Mouse (Mus musculus): ENCODE measurements at regions not wholly inside any gene's neighbourhood (a gene's known extent, or its start where the extent isn't known, plus 50 kb on each side); places are given as distances from the start of the nearest gene placed in this dataset.

DNA sequence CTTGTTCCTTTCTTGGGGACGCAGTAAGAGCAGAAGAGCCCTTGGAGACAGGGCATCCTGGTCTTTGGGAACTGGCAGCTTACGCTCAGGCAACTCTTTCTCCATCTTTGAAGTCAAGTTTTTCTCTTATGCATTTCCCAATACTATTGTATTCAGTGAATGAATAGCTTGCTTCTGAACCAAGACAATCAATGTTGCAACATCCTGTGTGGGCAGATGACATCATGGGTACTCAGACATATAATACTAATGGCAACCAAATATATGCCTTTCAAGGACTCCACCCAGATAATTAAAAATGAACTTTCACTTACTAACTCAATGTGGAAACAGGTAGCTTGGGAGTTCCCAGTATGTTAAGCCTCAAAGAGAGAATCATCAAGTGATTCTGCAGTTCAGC is 104.6 kb downstream of the Ngf start:
- no peak for DNase-seq

- no peak for DNase-seq
These were observed 107.2 kb downstream of the Ngf start for GRCm38 (mm10) chr3:102576896-102577295.

GRCm38 (mm10) chr3:102581830-102582229 is 112.1 kb downstream of the Ngf start:
- DNase-seq: no peak

- no peak for DNase-seq
These were observed 115.4 kb downstream of the Ngf start for GRCm38 (mm10) chr3:102585136-102585535.

GRCm38 (mm10) chr3:102586221-102586620 is 116.5 kb downstream of the Ngf start:
- no peak for DNase-seq

- no peak for DNase-seq
These were observed 122.3 kb downstream of the Ngf start for GRCm38 (mm10) chr3:102592041-102592440.

GRCm38 (mm10) chr3:102596944-102597551 is 127.3 kb downstream of the Ngf start:
- DNase-seq: no peak

- no peak for DNase-seq
These were observed 129.3 kb downstream of the Ngf start for GRCm38 (mm10) chr3:102599061-102599460.

DNA sequence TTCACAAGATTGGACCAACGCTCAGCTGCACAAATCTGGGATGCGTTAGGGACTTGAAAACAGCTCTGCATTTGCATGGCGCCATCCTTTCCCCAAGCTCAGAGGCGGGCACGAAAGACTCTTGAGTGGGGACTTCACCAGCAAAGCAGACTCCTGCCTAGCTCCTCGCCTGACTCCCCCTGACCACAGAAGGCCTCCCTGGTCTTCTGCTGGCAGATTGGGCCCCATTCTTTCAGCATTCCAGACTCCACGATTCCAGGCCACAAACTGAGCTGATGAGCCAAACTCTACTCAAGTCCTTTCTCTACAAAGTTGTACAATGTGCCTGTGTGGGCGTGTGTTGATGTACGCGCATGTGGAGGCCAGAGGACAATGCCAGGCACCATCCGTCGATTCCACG is 131.6 kb upstream of the Tspan2 start:
- no peak for DNase-seq

DNA sequence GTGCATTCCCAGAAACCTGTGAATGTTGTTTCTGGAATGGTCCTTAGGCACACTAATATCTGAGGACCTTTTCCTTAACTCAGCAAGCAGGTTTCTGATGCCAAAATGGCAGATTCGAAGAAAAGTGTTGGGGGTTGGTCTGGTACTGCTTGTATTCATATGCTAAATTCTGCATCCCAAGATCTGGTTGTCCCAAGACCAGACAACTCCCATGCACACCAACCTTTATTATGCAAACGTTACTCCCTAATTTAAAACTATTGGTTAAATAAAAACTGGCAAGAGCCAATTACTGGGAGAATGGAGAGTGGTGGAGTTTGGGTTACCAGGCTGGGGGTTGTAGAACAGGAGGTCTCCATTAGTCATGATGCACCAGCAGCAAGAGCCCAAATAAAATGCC is 129.0 kb upstream of the Tspan2 start:
- no peak for DNase-seq

DNA sequence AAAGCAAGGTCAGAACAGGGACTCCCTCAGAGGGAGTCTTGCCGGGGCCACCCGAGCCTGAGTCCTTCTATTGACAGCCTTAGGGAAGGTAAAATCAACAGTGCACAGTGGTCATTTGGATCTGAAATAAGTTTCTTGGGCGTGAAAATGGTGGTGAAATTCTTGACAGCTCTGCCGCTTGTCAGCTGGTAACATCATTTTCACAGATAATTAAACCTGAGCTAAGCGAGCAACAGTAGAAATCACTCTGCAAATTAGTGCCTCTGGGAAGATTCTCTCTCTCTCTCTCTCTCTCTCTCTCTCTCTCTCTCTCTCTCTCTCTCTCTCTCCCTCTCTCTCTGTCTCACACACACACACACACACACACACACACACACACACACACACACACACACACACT is 123.4 kb upstream of the Tspan2 start:
- no peak for DNase-seq

DNA sequence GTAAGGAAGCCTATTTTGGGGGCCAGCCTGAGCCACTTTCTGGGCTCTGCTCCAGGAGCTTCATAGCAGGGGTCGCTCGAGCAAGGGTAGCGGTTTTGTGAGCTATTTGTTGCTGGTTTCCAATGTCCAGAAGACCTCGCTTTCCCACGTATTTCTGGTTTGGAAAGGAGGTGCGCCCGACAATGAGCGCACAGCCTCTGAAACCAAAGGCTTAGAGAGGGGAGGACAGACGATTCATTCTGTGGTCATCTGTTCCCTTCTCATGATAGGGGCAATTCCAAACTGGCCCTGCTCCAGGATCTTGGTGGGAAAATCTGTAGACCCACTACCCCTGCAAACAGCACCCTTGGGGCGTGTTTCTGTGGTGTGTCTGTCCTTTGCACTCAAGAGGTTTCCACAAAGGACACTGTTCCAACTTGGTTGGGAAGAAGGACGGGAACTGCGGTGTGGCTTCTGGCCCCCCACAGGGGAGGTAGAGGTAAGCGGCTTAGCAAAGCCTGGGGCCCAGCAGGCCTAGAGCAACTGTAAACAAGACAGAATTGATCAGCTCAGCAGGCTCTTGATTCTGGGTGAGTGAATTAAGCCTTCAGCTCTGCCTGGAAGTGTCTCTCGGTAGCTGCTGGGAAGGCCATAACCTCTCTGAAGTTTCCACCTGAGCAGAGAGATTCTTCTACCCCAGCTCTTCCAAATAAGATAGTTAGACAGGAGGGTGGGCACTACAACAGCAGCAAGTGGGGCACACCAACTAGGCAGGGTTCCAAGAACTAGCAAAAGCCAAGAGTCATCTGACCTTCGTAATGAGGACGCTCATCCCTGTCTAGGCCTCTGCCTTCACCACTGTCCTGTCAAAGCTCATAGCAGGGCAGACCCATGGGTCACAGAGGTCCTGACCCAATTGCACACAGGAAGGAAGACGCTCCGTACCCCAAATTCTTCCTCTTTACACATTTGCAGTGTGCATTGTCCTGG is 122.6 kb upstream of the Tspan2 start:
- DNase-seq: peak; percentile 14

- no peak for DNase-seq
These were observed 114.5 kb upstream of the Tspan2 start for GRCm38 (mm10) chr3:102619666-102620377.

- no peak for DNase-seq
These were observed 98.3 kb upstream of the Tspan2 start for GRCm38 (mm10) chr3:102636076-102636475.

DNA sequence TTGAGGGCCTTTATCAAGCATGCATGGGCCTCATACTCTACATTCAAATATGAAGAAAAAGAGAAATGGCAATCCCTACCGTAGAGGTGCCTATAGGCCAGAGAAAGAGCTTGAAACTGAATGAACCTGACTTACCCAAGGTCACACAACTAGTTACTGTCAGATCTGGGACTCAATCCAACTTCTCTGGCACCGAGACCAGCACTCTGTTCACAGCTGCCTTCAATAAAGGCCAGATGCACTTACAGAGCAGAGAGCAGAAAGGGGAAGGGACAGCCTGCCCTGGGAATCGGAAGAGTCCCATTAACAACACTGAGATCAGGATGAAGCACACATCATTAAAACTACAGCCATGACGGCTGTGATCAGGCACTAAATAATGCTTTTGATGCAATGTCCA is 97.7 kb upstream of the Tspan2 start:
- DNase-seq: no peak

DNA sequence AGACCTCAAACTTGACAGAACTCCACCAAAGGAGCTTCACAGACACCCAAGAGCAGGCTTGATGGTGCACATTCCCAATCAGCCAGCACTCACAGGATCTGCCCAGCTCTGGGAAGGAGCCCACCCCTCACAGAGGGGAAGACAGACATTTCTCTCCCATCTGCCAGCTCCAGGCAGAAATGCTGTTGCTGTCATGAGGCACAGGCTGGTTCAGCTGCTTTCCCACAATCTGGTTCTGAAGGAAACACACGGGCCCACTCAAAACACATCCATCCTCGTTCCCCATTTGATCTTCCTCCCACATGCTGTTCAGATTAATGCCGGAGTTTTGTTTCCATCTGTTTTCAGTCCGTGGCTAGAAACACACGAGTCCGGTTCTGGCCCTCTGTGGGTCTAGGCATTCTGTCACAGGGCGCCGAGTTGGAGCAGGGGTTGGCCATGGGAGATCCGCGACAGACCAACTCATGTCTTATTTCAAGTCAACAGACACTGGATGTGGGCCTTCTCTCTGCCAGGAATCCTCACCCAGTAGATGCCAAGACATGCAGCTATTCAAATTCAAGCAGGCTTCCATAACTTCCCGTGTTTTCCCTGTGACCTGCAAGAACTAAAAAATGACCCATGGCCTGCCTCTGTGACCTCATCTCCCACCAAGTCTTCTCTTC is 89.9 kb upstream of the Tspan2 start:
- DNase-seq: peak; percentile 35

DNA sequence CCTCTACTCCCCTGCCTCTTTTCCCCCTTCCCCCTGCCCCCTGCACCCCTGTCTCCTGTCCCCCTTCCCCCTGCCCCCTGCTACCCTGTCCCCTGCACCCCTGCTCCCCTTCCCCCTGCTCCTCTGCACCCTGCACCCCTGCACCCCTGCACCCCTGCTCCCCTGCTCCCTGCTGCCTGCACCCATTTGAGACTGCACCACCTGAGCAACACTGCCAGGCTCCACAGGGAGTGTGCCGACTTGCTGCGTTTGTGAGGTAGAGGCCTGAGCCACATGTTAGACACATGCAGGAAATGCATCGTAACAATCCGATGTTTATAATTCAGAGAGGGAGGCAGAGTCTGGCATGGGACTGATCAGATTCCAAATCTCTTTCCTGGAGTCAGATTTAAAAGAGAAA is 85.9 kb upstream of the Tspan2 start:
- DNase-seq: no peak

DNA sequence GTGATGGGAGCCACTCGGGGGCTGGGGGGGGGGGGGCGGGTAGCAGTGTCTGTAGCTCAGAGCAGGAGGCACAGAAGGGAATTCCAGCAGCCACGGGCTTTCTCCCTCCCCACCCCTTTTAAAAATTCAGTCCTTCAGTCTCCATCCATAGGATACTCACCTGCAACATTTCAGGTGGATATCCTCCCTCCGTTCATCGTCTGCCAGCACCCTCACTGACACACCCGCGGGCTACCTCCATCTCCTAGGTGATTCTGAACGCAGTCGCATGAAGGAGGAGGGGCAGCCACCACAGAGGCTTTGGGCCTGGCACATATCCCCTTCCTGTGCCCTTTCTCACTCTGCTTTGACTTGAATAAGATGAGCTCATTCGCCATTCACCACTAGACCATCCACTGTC is 79.4 kb upstream of the Tspan2 start:
- DNase-seq: no peak

DNA sequence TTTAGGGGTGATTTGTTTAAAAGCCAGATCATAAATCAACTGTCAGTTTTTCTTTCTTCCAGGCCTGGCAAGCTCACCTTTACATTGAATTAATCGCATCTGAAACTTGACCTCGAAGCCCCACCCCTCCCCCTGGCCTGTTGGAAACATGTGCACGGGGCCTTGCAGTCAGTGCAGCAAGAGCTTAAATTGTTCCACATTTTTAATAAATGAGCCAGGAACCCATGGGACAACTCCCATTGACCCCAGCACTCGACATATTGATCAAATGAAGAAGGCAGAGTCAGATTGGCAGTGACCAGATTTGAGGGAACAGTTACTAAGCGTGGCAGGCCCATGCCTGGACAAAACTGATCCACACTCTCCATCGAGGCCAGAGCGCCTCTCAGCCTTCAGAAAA is 77.2 kb upstream of the Tspan2 start:
- DNase-seq: no peak

DNA sequence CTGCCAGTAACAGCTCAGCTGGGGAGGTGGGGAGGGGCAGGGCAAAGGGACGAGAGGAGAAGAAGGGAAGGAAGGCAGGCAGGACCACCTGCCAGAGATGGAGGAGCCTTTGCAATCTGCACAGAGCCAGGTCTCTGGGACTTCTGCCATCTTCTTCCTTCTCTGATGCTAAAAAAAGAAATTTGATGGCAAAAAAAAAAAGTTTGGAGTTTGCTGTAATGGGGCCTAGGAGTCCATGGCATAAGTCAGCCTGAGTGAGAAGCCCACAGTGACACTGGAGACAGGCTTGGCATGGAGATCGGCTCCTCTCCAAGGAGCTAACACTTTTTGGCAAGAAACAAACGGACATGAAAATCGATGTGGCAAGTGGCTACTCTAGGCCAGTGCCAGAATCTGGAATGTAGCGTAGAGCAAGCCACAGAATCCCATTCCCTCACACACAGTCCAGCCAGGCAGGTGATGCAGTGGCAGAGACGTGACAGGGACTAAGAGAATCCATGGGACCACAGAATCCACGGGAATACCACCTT is 76.7 kb upstream of the Tspan2 start:
- DNase-seq: no peak

- DNase-seq: no peak
These were observed 75.0 kb upstream of the Tspan2 start for GRCm38 (mm10) chr3:102659352-102659751.

- DNase-seq: no peak
These were observed 73.0 kb upstream of the Tspan2 start for GRCm38 (mm10) chr3:102661296-102661695.

GRCm38 (mm10) chr3:102663711-102664110 is 70.6 kb upstream of the Tspan2 start:
- no peak for DNase-seq
